Mouse (Mus musculus): ENCODE data around the gene Trib3.

Trib3 gene

DNA sequence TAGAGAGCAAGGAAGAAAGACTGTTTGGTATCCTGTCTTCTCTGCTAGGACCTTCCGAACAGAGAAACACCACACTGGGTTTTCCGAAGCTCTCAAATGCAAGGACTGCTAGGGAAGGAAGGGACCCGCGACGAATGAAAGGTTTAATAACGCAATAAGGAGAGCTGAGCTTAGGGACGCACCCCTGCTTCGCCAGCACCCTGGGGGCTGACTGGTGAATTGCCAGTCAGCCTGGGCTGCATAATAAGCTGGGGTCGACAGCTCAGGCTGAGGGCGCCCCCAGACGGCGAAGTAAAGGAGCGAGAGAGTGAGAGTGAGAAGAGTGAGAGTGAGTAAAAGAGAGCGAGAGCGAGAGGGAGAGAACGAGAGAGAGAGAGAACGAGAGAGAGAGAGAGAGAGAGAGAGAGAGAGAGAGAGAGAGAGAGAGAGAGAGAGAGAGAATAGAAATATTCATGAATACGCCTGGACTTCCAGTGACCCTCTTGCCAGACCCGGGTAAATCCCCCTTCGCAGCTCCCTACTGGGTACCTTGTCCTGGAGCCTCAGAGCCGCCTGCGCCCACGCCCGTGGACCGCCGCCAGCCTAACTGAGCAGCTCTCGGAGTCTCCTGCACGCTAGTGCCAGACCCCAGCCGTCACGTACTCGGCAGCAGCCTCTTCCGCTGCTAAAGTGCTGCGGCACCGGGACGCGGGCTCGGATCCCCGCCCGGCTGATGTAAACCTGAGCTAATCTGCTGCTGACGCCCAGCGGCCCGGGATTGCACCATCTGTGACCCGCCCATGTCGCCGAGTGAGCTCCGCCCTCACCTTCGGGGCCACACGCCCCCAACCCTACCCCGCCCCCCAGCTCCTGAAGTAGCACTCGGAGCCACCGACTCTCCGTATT is at the start of gene Trib3:
Trib3 (minus strand) TSS at position 704 of the 885 bp plus-strand sequence.
- DNase-seq (ENCODE audit: low read depth), result peak; percentile 92

DNA sequence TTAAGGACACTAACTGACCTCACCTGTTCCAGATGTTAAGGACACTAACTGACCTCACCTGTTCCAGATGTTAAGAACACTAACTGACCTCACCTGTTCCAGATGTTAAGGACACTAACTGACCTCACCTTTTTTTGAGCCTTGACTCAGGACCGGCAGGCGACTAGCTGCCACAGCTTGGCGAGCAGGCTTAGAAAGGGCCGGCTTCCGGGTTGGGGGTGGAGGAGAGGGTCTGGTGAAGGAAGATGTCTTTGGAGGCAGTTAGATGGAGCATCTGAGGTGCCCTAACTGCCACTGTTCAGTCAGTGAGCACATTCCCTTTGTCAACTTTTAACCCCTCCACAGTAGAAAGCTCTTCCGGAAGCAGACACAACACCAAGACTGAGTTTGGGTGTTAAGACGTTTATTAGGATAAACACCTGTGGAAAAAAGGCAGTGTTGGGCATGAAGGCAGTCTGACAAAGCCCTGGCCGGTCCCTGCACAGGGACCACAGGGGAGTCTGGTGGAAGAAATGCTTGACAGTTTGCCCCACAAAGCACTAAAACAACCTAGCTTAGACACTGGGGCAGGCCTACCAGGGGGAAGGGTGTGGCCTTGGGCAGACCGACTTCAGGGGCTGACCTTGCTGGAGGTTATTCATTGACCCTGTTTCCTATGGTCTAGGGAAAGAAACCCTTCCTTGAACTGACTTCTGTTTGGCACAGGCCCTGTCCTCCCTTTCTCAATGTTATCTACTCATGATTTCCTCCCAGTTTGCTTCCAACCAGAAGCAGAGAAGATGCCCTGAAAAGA is 49.6 kb upstream of the Trib3 start:
- no peak for DNase-seq (ENCODE audit: low read depth)

DNA sequence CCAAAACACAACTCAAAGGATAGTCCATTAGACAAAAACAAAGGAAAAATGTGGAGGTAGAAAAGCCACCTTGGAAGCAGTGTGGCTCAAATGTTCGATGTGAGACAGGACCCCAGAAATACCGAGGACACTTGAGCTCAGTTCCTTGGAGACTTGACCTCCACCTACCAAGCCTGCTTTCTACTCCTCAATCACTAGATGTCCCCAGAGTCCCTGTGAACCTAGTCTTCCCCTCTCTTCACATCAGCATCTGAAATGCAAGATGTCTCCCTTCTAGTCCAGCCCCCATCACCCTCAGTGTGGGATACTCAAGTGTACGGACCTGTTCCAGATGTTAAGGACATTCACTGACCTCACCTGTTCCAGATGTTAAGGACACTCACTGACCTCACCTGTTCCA is 49.0 kb upstream of the Trib3 start:
- DNase-seq (ENCODE audit: low read depth), result peak; percentile 70

DNA sequence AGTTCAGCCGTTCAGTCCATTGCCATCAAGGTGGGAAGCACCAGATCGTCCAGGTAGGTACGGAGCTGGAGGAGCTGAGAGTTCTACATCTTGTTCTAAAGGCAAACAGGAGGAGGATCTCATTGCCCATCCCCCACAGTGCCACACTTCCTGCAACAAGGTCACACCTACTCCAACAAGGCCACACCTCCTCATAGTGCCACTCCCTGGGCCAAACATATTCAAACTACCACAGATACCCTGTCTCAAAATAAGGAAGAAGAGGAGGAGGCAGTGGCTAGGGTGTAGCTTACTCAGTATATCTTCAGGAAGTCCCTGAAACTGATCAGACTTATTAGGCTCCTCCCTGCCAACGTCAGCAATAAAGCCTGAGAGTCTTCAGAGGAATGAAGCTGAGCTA is 40.4 kb upstream of the Trib3 start:
- DNase-seq (ENCODE audit: low read depth), result no peak

DNA sequence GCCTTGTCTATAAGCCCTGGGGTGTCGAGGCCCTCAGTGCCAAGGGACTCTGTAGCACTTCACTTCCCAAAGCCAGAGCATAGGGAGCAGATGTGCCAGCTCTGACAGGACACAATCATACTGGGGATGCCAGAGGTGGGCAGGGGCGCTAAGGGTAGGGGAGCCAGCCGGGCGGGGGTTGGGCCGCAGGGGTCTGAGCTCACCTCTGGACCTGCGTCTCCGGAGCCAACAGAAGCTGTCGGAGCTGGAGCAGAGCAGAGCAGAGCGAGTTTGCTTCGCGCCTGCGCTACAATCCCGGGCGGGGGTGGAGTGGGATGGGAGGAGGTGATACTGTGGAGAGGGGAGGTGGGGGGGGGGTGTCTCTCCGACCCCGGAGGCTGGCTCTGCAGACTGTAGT is 32.5 kb upstream of the Trib3 start, which contains the start of gene Nrsn2:
Nrsn2 (minus strand) TSS at position 294 of the 397 bp plus-strand sequence.
- no peak for DNase-seq (ENCODE audit: low read depth)

DNA sequence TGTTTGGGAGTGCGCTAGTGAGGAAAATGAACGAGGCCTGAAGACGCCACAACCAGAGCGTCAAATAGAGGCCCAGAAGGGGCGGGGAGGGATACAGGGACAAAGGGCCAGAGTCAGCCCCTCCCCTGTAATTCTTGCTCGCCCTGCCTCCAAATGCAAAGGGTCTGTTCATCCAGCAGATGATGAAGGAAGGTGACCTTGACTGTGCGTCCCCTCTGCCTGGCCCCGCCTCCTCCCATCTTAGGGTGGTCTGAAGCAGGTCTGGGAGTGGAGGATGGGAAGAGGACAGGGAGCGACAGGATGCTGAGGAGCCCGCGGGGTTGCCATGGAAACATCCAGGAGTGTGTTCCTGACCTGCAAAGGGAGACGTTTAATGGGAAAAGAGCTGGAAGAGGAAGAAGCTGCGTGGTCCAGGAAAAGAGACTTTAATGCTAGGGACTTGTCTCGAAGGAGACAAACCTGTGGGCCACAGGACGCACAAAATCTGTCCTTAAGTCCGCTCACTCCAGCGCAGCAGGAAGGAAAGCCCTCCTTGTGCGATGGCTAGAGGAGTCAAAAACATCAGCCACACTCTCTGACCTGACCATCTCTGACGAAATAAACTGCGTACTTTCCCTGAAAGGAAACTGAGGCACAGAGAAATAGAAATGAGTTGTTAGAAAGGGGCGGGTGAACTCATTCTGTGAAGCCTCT is 32.0 kb upstream of the Trib3 start:
- no peak for DNase-seq (ENCODE audit: low read depth)

DNA sequence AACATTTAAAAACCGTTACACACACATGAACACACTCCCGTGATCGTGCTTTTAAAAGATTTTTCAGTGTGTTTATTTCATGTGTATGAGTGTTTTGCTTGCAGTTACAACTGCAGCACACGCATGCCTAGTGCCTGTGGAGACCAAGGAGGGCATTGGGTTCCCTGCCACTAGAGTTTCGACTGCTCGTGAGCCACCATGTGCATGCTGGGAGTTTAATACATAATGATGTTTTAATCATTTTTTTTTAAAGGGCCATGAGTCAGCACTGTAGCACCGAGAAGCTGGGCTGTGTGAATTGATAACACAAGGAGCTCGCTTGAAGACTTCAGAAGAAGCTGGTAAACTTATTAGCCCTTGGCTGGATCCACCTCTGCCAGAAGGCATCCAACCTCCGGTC is 29.7 kb upstream of the Trib3 start:
- no peak for DNase-seq (ENCODE audit: low read depth)

DNA sequence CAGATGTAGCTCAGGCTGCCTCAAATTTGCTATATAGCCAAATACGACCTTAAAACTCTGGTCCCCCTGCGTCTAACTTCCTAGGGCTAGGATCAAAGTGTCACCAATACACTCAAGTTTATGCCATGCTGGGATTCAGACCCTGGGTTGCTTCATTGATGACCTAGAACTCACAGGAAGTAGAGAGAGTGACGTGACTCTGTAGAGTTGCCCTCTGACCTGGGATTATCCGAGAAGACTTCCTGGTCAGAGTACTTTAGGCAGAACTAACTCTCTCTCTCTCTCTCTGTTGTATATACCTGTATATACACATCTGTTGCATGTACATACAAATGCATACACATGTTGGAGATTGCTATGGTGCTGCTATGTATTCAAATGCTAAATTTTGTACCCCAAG is 28.8 kb upstream of the Trib3 start:
- no peak for DNase-seq (ENCODE audit: low read depth)

DNA sequence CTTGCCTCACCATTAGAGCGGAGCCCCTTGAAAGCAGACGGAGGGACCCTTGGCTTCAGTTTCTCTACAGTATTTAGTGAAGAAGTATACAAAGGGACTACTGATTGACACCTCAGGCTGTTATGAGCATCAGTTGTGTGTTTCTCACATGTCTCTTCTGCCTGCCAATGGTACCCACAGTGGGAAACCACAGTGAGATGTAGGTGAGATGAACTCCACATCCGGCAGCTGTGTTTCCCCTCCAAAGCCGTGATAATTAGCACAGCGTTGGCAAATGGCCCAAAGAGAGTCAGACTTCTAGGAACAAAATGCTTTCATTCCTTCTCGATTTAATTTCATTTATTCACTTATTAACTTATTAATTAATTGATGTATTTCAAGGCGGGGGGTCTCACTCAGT is 28.3 kb upstream of the Trib3 start:
- DNase-seq (ENCODE audit: low read depth), result peak; percentile 82

DNA sequence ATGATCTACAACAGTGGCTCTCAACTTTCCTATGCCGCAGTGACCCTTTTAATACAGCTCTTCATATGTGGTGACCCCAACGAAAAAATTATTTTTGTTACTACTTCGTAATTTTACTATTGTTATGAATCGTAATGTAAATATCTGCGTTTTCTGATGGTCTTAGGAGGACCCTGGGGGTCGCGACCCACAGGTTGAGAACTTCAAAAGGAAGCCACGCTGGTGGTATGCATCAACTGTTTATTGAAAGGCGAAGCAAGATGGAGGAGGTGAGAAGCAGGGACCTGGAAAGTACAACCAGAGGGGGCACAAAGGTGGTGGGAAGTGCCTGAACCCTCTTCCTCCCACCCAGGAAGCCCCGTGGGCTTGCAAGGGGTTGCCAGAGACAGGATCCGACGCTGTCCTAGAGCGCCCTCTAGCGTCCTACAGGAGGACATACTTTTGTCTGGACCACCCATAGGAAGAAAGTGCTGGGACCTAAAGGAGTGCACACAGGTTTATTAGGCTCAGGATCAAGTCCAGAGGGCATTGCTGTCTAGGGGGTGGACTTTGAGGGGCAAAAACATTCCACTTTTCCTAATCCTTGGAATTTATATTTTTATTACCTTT is 24.8 kb upstream of the Trib3 start:
- peak; percentile 84 for DNase-seq (ENCODE audit: low read depth)

DNA sequence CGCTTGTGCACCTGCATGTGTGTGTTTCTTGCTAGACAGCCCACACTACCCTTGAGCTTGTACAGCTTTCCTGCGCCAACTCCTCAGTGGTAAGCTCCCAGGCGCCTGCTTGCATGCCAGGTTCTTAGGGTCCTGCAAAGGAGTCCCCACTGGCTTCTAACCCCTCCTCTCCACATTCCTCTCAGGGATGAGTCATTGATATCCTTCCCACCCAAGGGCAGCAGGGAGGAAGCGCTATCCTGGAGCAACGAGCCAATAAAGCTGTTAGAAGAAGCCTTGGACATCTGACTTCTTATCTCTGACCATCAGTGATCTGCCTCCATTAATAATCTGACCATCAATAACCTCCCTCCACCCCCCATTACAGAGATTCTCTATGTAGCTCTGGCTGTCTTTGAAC is 24.1 kb upstream of the Trib3 start:
- DNase-seq (ENCODE audit: low read depth), result no peak

DNA sequence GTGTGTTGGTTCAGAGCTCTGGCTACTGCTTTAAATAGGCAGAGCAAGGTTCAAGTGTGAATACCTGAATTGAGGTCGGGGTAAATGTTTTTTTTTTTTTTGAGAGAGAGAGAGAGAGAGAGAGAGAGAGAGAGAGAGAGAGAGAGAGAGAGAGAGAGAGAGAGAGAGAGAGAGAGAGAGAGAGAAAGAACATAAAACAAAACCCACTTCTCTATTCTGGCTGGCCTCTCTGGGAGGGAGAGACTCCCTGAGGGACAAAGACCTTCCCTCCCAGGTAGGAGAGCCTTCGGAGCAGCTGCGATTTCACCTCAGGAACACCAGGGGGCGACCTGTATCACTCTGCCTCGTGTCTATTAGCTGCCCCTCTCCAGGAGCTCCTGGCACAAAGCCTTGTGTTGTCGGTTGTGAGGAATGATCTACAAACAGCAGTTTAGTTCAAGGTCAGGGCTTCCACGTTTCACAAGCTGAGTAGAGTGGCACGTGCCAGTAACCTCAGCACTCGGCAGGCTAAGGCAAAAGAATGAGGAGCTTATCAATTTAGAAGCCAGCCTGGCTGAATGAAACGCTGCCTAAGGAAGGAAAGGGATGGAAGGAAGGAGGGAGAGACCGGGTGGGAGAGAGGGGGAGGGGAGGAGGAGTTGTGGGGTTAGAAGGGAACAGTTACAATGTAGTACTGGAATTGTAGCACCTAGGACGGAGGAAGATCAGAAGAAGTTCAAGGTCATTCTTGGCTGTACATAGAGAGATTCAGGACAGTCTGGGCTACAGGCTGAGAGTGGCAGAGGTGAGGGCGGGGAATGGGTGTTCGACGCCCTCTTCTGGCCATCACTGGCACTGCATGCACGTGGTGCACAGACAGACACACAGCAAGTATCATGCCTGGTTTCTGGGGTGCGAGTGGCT is 19.7 kb upstream of the Trib3 start:
- DNase-seq (ENCODE audit: low read depth), result peak; percentile 84

DNA sequence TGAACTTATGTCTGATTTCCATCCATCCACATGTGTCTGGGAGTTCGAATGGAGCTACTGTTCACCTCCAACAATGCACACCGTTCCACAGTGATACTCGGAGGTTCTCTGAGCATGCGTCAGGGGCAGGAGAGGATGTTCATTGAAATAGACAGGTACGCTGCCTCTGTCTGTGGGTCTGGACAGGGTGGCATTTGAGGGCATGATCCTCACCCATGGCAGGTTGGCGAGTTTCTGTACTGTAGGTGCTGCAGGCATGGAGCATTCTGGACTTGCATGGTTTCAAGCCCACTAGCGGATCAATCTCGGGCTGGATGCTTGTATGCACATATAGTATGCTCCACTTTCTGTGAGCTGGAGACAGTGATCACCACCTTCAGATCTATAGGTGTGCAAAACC is 17.4 kb upstream of the Trib3 start:
- no peak for DNase-seq (ENCODE audit: low read depth)

DNA sequence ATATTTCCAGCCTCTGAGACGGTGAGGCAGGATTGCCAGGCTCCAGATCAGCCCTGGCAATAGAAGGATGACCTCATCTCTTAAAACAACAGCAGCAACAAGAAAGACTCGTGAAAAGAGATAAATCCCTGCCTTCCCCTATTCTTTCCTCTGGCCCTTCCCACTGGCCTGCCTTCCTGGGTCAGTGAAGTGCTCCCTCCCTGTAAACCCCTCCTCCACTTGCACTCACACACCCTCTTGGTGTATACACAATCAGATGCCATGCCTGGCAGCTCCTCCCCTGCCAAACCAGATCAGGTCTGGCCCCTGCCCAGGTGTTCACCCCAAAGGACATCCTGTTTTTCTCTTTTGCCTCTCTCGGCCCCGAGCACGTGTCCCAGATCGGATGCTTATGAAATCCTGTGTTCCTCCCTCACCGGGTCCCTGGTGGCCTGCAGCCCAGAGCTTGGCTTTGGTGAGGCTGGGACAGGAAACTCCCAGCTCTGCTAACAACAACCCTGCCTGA is 16.5 kb upstream of the Trib3 start:
- DNase-seq (ENCODE audit: low read depth), result peak; percentile 70

DNA sequence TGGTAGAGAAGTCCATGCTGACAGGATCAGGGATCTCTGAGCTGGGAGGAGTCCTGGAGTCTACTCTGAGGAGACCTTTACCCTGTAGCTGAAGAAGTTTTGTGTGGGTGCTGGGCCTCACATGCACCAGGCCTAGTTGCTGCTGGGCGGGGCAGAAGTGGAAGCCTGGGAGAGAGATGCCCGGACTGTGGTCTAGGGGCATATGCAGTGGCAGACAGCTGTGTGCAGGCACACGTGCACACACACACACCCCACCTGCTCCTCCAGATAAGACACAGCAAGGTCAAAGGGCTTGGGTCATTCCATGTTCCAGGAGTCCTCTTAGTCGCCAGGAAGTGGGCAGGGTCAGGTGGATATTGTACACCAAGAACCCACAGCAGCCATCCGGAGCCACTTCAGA is 15.8 kb upstream of the Trib3 start:
- peak; percentile 26 for DNase-seq (ENCODE audit: low read depth)

DNA sequence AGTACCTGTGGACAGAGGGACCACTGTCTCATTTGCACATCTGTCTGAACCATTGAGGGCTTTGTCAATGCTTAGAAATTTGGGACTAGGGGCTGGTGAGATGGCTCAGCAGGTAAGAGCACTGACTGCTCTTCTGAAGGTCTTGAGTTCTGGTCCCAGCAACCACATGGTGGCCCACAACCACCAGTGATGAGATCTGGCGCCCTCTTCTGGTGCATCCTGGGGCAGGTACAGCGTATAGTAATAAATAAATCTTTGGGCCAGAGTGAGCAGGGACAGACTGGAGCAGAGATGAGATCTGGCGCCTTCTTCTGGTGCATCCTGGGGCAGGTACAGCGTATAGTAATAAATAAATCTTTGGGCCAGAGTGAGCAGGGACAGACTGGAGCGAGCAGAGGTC is 15.1 kb upstream of the Trib3 start:
- DNase-seq (ENCODE audit: low read depth), result peak; percentile 55

DNA sequence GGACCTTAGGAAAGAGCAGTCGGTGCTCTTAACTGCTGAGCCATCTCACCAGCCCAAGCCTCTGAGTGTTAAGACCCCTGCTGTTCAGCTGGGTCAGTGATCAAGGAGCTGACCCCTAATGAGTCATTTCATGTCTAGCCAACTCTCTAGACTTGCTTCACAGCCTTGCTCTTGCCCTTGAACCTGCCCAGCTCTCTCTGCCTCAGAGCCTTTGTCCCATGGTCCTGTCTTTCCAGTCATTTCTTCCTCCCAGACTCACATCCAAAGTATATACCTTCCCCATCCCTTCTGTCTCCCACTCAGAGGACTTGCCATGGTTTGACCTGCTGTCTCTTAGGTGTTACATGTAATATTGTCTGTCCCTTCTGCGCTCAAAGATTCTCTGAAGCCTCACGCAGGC is 13.4 kb upstream of the Trib3 start:
- DNase-seq (ENCODE audit: low read depth), result no peak

DNA sequence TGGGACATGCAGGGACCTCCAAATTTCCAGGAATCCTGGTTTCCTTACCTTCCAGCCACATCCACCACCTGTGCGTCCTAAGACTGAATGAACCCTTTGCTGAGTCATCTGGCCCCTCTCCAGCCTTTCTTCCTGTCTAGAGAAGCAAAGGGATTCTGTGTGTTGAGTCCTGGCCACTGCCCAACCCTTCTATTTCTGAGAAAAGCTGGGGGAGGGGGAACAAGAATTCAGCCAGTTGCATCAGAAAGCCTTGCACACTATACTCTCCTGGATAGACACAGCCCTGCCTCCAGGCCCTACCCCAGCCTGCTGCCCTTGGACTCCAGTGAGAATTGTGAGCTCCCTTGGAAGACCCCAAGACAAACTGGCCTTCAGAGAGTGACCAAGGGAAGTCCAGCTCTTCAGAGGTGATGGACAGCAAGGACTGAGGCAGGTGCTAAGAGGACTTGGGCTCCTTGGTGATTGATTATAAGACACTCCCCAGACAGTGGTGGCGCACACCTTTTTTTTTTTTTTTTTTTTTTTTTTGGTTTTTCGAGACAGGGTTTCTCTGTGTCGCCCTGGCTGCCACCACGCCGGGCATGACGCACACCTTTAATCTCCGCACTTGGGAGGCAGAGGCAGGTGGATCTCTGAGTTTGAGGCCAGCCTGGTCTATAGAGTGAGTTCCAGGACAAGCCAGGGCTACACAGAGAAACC is 6.2 kb upstream of the Trib3 start:
- no peak for DNase-seq (ENCODE audit: low read depth)

DNA sequence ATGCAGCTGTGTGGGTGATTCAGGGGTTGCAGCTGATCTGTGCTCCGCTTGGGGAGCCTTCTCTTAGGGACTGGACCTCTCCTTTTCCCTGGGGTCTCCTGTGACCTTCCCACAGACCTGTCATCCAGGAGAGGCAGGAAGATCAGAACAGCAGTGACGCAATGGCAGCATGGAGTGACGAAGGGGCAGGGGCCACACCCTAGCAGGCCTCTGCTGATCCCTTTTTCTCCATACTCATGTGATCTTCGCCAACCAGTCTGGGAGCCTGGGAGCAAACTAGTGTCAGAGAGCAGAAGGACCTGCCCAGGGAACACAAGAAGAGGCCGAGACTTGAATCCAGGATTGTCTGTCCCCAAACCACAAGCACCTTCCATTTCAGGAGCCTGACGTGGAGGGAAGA is 5.4 kb upstream of the Trib3 start:
- no peak for DNase-seq (ENCODE audit: low read depth)

DNA sequence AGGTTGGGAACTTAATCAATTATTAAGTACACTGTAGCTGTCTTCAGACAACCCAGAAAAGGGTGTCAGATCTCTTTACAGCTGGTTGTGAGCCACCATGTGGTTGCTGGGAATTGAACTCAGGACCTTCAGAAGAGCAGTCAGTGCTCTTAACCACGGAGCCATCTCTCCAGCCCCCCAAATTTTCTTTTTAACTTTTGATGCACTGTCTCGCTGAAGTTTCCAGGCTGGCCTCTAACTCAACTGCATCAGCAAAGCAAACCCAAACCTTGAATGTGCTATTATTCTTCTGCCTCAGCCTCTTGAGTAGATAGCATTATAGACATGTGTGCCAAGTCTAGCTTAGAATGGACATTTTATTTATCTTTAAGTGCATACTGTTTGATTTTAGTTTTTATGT is 3.9 kb upstream of the Trib3 start:
- DNase-seq (ENCODE audit: low read depth), result no peak

All from induced T-regulatory cell, adult 2 months (primary cell).